Mouse (Mus musculus): ENCODE data around the gene Hnrnpl. TPM values are rescaled to one million over a fixed set of nuclear protein-coding genes. Genes with fewer than 3 reads are reported as not detected.

Hnrnpl gene
- polyA plus RNA-seq, 1 experiment, result 541 TPM

- Histone ChIP-seq H3K4me3 (replicated peaks; ENCODE audit: control insufficient read depth, low read depth, low read length) (no peak overlapping the region), H3K27ac (ENCODE audit: control insufficient read depth, insufficient read depth, low read depth, low read length, poor library complexity) (no peak overlapping the region), H3K4me1 (ENCODE audit: control insufficient read depth, insufficient read depth, low read length) (peaks cover 4% of the 10 kb centered on the region; the same call in 1 of the 2 replicates)
- TF ChIP-seq POLR2A (IDR thresholded peaks at IDR 0.05; ENCODE audit: borderline replicate concordance, control insufficient read depth, low read depth, low read length) (no peak), CTCF (IDR thresholded peaks at IDR 0.05; ENCODE audit: control insufficient read depth, insufficient read depth, low read length) (no peak)
- WGBS, result 62% methylated on average over 9 of the region's 9 CpGs
Measured at GRCm38 (mm10) chr7:28769414-28769958, 38.9 kb upstream of the Hnrnpl start.

- 65% methylated on average over 3 of the region's 3 CpGs for WGBS
- no peak for TF ChIP-seq CTCF (IDR thresholded peaks at IDR 0.05; ENCODE audit: control insufficient read depth, insufficient read depth, low read length)
- no peak for TF ChIP-seq POLR2A (IDR thresholded peaks at IDR 0.05; ENCODE audit: borderline replicate concordance, control insufficient read depth, low read depth, low read length)
- Histone ChIP-seq H3K4me1 (ENCODE audit: control insufficient read depth, insufficient read depth, low read length) (peaks cover 1% of the 10 kb centered on the region; the same call in 1 of the 2 replicates), H3K27ac (ENCODE audit: control insufficient read depth, insufficient read depth, low read depth, low read length, poor library complexity) (no peak overlapping the region), H3K4me3 (replicated peaks; ENCODE audit: control insufficient read depth, low read depth, low read length) (no peak overlapping the region)
Measured at GRCm38 (mm10) chr7:28770309-28770708, 38.0 kb upstream of the Hnrnpl start.

GRCm38 (mm10) chr7:28771867-28772266 lies 36.5 kb upstream of the Hnrnpl start:
- no peak overlapping the region for H3K27ac ChIP-seq (ENCODE audit: control insufficient read depth, insufficient read depth, low read depth, low read length, poor library complexity)
- 91% methylated on average over 11 of the region's 11 CpGs for WGBS

GRCm38 (mm10) chr7:28773163-28773562 lies 35.2 kb upstream of the Hnrnpl start:
- H3K4me1 ChIP-seq (ENCODE audit: control insufficient read depth, insufficient read depth, low read length), result no peaks in the 10 kb centered on the region
- WGBS, result 67% methylated on average over 3 of the region's 3 CpGs
- H3K4me3 ChIP-seq (replicated peaks; ENCODE audit: control insufficient read depth, low read depth, low read length), result no peak overlapping the region
- H3K27ac ChIP-seq (ENCODE audit: control insufficient read depth, insufficient read depth, low read depth, low read length, poor library complexity), result no peak overlapping the region
- no peak for TF ChIP-seq POLR2A (IDR thresholded peaks at IDR 0.05; ENCODE audit: borderline replicate concordance, control insufficient read depth, low read depth, low read length)
- TF ChIP-seq CTCF (IDR thresholded peaks at IDR 0.05; ENCODE audit: control insufficient read depth, insufficient read depth, low read length), result no peak

More at GRCm38 (mm10) chr7:28771867-28772266, 36.5 kb upstream of the Hnrnpl start:
- H3K4me3 ChIP-seq (replicated peaks; ENCODE audit: control insufficient read depth, low read depth, low read length), result no peak overlapping the region
- no peaks in the 10 kb centered on the region for H3K4me1 ChIP-seq (ENCODE audit: control insufficient read depth, insufficient read depth, low read length)
- no peak for TF ChIP-seq CTCF (IDR thresholded peaks at IDR 0.05; ENCODE audit: control insufficient read depth, insufficient read depth, low read length)
- TF ChIP-seq POLR2A (IDR thresholded peaks at IDR 0.05; ENCODE audit: borderline replicate concordance, control insufficient read depth, low read depth, low read length), result no peak

- TF ChIP-seq CTCF (IDR thresholded peaks at IDR 0.05; ENCODE audit: control insufficient read depth, insufficient read depth, low read length), result no peak
- TF ChIP-seq POLR2A (IDR thresholded peaks at IDR 0.05; ENCODE audit: borderline replicate concordance, control insufficient read depth, low read depth, low read length), result no peak
- H3K27ac ChIP-seq (ENCODE audit: control insufficient read depth, insufficient read depth, low read depth, low read length, poor library complexity), result no peak overlapping the region
- 86% methylated on average over 12 of the region's 12 CpGs for WGBS
Measured at GRCm38 (mm10) chr7:28774164-28774563, 34.2 kb upstream of the Hnrnpl start.

GRCm38 (mm10) chr7:28775129-28775528 lies 33.2 kb upstream of the Hnrnpl start:
- Histone ChIP-seq H3K4me1 (ENCODE audit: control insufficient read depth, insufficient read depth, low read length) (no peaks in the 10 kb centered on the region), H3K4me3 (replicated peaks; ENCODE audit: control insufficient read depth, low read depth, low read length) (no peak overlapping the region), H3K27ac (ENCODE audit: control insufficient read depth, insufficient read depth, low read depth, low read length, poor library complexity) (no peak overlapping the region)
- 88% methylated on average over 7 of the region's 7 CpGs for WGBS
- TF ChIP-seq CTCF (IDR thresholded peaks at IDR 0.05; ENCODE audit: control insufficient read depth, insufficient read depth, low read length), result no peak
- TF ChIP-seq POLR2A (IDR thresholded peaks at IDR 0.05; ENCODE audit: borderline replicate concordance, control insufficient read depth, low read depth, low read length), result no peak

More at GRCm38 (mm10) chr7:28774164-28774563, 34.2 kb upstream of the Hnrnpl start:
- no peaks in the 10 kb centered on the region for H3K4me1 ChIP-seq (ENCODE audit: control insufficient read depth, insufficient read depth, low read length)
- H3K4me3 ChIP-seq (replicated peaks; ENCODE audit: control insufficient read depth, low read depth, low read length), result no peak overlapping the region

- TF ChIP-seq POLR2A (IDR thresholded peaks at IDR 0.05; ENCODE audit: borderline replicate concordance, control insufficient read depth, low read depth, low read length), result no peak
- no peak for TF ChIP-seq CTCF (IDR thresholded peaks at IDR 0.05; ENCODE audit: control insufficient read depth, insufficient read depth, low read length)
- WGBS, result 88% methylated on average over 9 of the region's 9 CpGs
- H3K4me1 ChIP-seq (ENCODE audit: control insufficient read depth, insufficient read depth, low read length), result peaks cover 9% of the 10 kb centered on the region
- H3K4me3 ChIP-seq (replicated peaks; ENCODE audit: control insufficient read depth, low read depth, low read length), result no peak overlapping the region
- no peak overlapping the region for H3K27ac ChIP-seq (ENCODE audit: control insufficient read depth, insufficient read depth, low read depth, low read length, poor library complexity)
Measured at GRCm38 (mm10) chr7:28778825-28779224, 29.5 kb upstream of the Hnrnpl start.

GRCm38 (mm10) chr7:28780067-28780658 lies 28.2 kb upstream of the Hnrnpl start:
- 33% methylated on average over 6 of the region's 6 CpGs for WGBS
- peak overlapping the region; percentile 29 for H3K4me3 ChIP-seq (replicated peaks; ENCODE audit: control insufficient read depth, low read depth, low read length)
- peak overlapping the region; percentile 76 for H3K27ac ChIP-seq (ENCODE audit: control insufficient read depth, insufficient read depth, low read depth, low read length, poor library complexity)
- peaks cover 9% of the 10 kb centered on the region for H3K4me1 ChIP-seq (ENCODE audit: control insufficient read depth, insufficient read depth, low read length)
- peak; percentile 70 for TF ChIP-seq CTCF (IDR thresholded peaks at IDR 0.05; ENCODE audit: control insufficient read depth, insufficient read depth, low read length)
- TF ChIP-seq POLR2A (IDR thresholded peaks at IDR 0.05; ENCODE audit: borderline replicate concordance, control insufficient read depth, low read depth, low read length), result no peak
